Comparison of ENCODE assay signal across 8 mouse cellular contexts in the genomic region with DNA sequence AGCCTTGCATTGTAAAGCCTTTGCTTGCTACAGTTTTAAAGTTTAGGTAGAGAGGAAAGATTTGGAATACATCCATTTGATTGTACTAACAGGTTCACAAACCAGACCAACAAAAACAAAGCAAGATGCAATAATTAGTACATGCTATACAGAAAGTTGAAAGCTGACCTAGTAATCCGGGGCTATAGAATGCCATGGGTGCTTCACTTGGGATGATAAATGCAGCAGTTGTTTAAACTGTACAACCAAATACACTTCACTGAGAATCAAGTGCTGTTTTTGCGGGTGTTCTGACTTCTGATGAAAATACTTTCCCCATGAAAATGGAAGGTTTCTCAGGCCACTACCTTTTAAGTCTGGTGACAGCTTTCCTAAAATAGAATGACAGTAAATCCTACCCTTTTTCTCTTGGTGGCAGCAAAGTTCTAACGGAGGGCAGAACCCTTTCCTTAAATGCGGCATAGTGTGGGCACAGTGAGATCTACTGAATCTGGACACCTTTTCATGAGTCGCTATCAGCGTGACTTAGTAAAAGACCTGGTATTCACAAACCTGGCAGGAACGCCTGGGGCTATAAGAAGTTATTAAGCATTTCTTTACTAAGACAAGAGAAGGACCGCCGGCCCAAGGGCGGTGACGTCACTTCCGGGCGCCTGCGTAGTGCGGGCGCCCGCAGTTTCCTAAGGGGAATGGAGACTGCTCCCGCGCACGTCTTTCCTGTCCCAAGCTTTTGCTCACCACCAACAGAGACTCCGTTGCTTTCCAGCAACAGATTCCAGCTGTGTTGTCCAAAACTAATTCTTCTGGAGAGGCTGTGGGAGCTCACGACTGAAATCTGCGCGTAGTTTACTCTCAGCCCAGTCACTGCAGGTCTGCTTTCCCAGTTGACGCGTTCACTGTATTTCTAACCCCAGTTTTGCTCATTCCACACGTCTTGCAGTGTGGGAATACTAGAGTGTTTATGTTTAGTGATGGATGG. TPM values are rescaled to one million over a fixed set of nuclear protein-coding genes. Genes with fewer than 3 reads are reported as not detected.
DNase-seq lines count a peak whose midpoint lies in the region; ATAC-seq and TF ChIP-seq lines count a peak whose summit lies in the region.

TSS of gene Osgepl1 (plus strand) at position 636 of the 979 bp plus-strand sequence.

- peaks cover 51% of the 10 kb centered on the region for H3K36me3 ChIP-seq in forebrain, embryonic 10.5 days (replicated peaks)
- peaks cover 9% of the 10 kb centered on the region for H3K36me3 ChIP-seq in heart, embryonic 15.5 days
- peaks cover 5% of the 10 kb centered on the region for H3K36me3 ChIP-seq in liver, embryonic 14.5 days (replicated peaks; ENCODE audit: control insufficient read depth, insufficient read depth, low read depth)
- no peaks in the 10 kb centered on the region for H3K36me3 ChIP-seq in neural tube, embryonic 11.5 days (ENCODE audit: control insufficient read depth, insufficient read depth, low read length)
- no peaks in the 10 kb centered on the region for H3K36me3 ChIP-seq in stomach, postnatal 0 days (ENCODE audit: control insufficient read depth, insufficient read depth, low read length)

- peak; percentile 39; the same call in 1 of the 2 replicates for TF ChIP-seq CTCF in liver, embryonic 14.5 days (IDR thresholded peaks at IDR 0.05; ENCODE audit: low read depth)
- TF ChIP-seq CTCF in stomach, postnatal 0 days (IDR thresholded peaks at IDR 0.05; ENCODE audit: low read depth): peak; percentile 52

- H3K27ac ChIP-seq in forebrain, embryonic 10.5 days: peak within 1 kb of the TSS; percentile 93
- H3K27ac ChIP-seq in heart, embryonic 15.5 days: peak within 1 kb of the TSS; percentile 90
- H3K27ac ChIP-seq in liver, embryonic 14.5 days: peak within 1 kb of the TSS; percentile 86
- peak within 1 kb of the TSS; percentile 67; the same call in 1 of the 2 replicates for H3K27ac ChIP-seq in neural tube, embryonic 11.5 days (ENCODE audit: low read depth, low read length)
- peak within 1 kb of the TSS; percentile 86 for H3K27ac ChIP-seq in stomach, postnatal 0 days (replicated peaks)

- H3K4me3 ChIP-seq in forebrain, embryonic 10.5 days: peak within 1 kb of the TSS; percentile 71
- peak within 1 kb of the TSS; percentile 67 for H3K4me3 ChIP-seq in heart, embryonic 15.5 days
- peak within 1 kb of the TSS; percentile 81 to 99 for H3K4me3 ChIP-seq in liver, embryonic 14.5 days (ENCODE audit: insufficient read depth in 1 of 2, low read depth in 2 of 2, low read length in 2 of 2)
- peak within 1 kb of the TSS; percentile 63 for H3K4me3 ChIP-seq in neural tube, embryonic 11.5 days (ENCODE audit: low read depth, low read length)
- peak within 1 kb of the TSS; percentile 66 for H3K4me3 ChIP-seq in stomach, postnatal 0 days (ENCODE audit: low read depth, low read length)

- ATAC-seq in heart, embryonic 15.5 days (replicated peaks; ENCODE audit: insufficient number of reproducible peaks, insufficient read depth, low FRiP score, low read depth): peak; percentile 93
- ATAC-seq in liver, embryonic 14.5 days (ENCODE audit: insufficient read depth): peak; percentile 94
- ATAC-seq in neural tube, embryonic 11.5 days (ENCODE audit: insufficient read depth, low FRiP score, low TSS enrichment): peak; percentile 99
- peak; percentile 97 for ATAC-seq in stomach, postnatal 0 days (ENCODE audit: low FRiP score, low TSS enrichment)

- WGBS in forebrain, embryonic 10.5 days: 4% methylated on average over 27 of the region's 27 CpGs
- WGBS in heart, embryonic 15.5 days: 3% methylated on average over 27 of the region's 27 CpGs
- 2% methylated on average over 27 of the region's 27 CpGs for WGBS in liver, embryonic 14.5 days (ENCODE audit: insufficient replicate concordance)
- 3% methylated on average over 27 of the region's 27 CpGs for WGBS in neural tube, embryonic 11.5 days
- WGBS in stomach, postnatal 0 days: 1% methylated on average over 27 of the region's 27 CpGs

- H3K4me1 ChIP-seq in forebrain, embryonic 10.5 days: peaks cover 9% of the 10 kb centered on the region
- H3K4me1 ChIP-seq in heart, embryonic 15.5 days (replicated peaks): no peaks in the 10 kb centered on the region
- H3K4me1 ChIP-seq in liver, embryonic 14.5 days (replicated peaks; ENCODE audit: control insufficient read depth in 2 of 2, insufficient read depth in 2 of 2, low read length in 1 of 2): peaks cover 0 to 4% of the 10 kb centered on the region in 2 experiments; a peak in 2 of 4 replicates
- H3K4me1 ChIP-seq in neural tube, embryonic 11.5 days (ENCODE audit: control insufficient read depth, insufficient read depth, low read length): no peaks in the 10 kb centered on the region
- H3K4me1 ChIP-seq in stomach, postnatal 0 days (replicated peaks; ENCODE audit: control insufficient read depth, insufficient read depth): 0 out of 2 replicates have a peak, but pooled peaks cover 2% of the 10 kb centered on the region

- no peak for TF ChIP-seq EP300 in liver, embryonic 14.5 days (IDR thresholded peaks at IDR 0.05; ENCODE audit: low read depth)
- TF ChIP-seq EP300 in stomach, postnatal 0 days (optimal IDR thresholded peaks at IDR 0.05): no peak

- H3K9ac ChIP-seq in heart, embryonic 15.5 days: peak within 1 kb of the TSS; percentile 74
- H3K9ac ChIP-seq in liver, embryonic 14.5 days (replicated peaks): peak within 1 kb of the TSS; percentile 88
- peak within 1 kb of the TSS; percentile 80 for H3K9ac ChIP-seq in neural tube, embryonic 11.5 days (ENCODE audit: low read length)
- peak within 1 kb of the TSS; percentile 79 for H3K9ac ChIP-seq in stomach, postnatal 0 days (ENCODE audit: low read length)

- H3K9me3 ChIP-seq in forebrain, embryonic 10.5 days: no peaks in the 10 kb centered on the region
- H3K9me3 ChIP-seq in heart, embryonic 15.5 days (replicated peaks): no peaks in the 10 kb centered on the region
- H3K9me3 ChIP-seq in liver, embryonic 14.5 days (ENCODE audit: control insufficient read depth, low read length): no peaks in the 10 kb centered on the region
- no peaks in the 10 kb centered on the region for H3K9me3 ChIP-seq in neural tube, embryonic 11.5 days (ENCODE audit: control insufficient read depth, low read length)
- no peaks in the 10 kb centered on the region for H3K9me3 ChIP-seq in stomach, postnatal 0 days (ENCODE audit: control insufficient read depth, low read length)

- peak; percentile 65 to 69 for DNase-seq in CD8-positive naive resting alpha-beta T cell, adult 2 months (ENCODE audit: low read depth in 2 of 2, low spot score in 2 of 2)
- DNase-seq in c-Kit-positive CD71-negative TER-119-negative erythroid progenitor cells, embryonic 14.5 days (ENCODE audit: low read depth): peak; percentile 62
- DNase-seq in forebrain, embryonic 10.5 days (ENCODE audit: extremely low spot score, low spot score): peak; percentile 85
- DNase-seq in kidney, postnatal 25 days: peak; percentile 91
- DNase-seq in liver, embryonic 14.5 days (ENCODE audit: low read depth in 3 of 3, low spot score in 3 of 3): peak; percentile 65 to 76 (median 68)
- DNase-seq in neural tube, embryonic 11.5 days (ENCODE audit: low spot score): peak; percentile 90
- peak; percentile 87 for DNase-seq in stomach, postnatal 0 days (ENCODE audit: low spot score)

- H3K4me2 ChIP-seq in heart, embryonic 15.5 days: peak within 1 kb of the TSS; percentile 58
- H3K4me2 ChIP-seq in liver, embryonic 14.5 days (ENCODE audit: low read depth): peak within 1 kb of the TSS; percentile 84
- H3K4me2 ChIP-seq in neural tube, embryonic 11.5 days (ENCODE audit: low read depth): peak within 1 kb of the TSS; percentile 69
- peak within 1 kb of the TSS; percentile 75 for H3K4me2 ChIP-seq in stomach, postnatal 0 days (replicated peaks; ENCODE audit: low read depth)

- no peaks in the 10 kb centered on the region for H3K27me3 ChIP-seq in forebrain, embryonic 10.5 days (ENCODE audit: poor library complexity, severe bottlenecking)
- no peaks in the 10 kb centered on the region for H3K27me3 ChIP-seq in heart, embryonic 15.5 days
- H3K27me3 ChIP-seq in liver, embryonic 14.5 days (ENCODE audit: control insufficient read depth, insufficient read depth, low read length): no peaks in the 10 kb centered on the region
- no peaks in the 10 kb centered on the region for H3K27me3 ChIP-seq in neural tube, embryonic 11.5 days (ENCODE audit: control insufficient read depth, insufficient read depth, low read length)
- no peaks in the 10 kb centered on the region for H3K27me3 ChIP-seq in stomach, postnatal 0 days (ENCODE audit: control insufficient read depth, insufficient read depth, low read length)

RNA-seq across cellular contexts. Expression of gene Osgepl1, which starts in this region (rescaled TPM):
- 33.8 and 34.1 TPM in 2 replicates for polyA plus RNA-seq in forebrain, embryonic 10.5 days (2016; fragmentation: Nextera tagmentation; extraction: Ambion mirVana)
- polyA plus RNA-seq in heart, embryonic 15.5 days (2015; fragmentation: Nextera tagmentation; extraction: Ambion mirVana): 22.5 and 25.6 TPM in 2 replicates
- 7.8 and 12.9 TPM in 2 replicates for polyA plus RNA-seq in liver, embryonic 14.5 days (2012; rRNA removed)
- polyA plus RNA-seq in liver, embryonic 14.5 days (2014; fragmentation: Nextera tagmentation; extraction: Ambion mirVana): 27.9 and 28.0 TPM in 2 replicates
- 26.8 and 30.1 TPM in 2 replicates for polyA plus RNA-seq in neural tube, embryonic 11.5 days (2014; fragmentation: Nextera tagmentation; extraction: Ambion mirVana)
- 15.7 and 16.7 TPM in 2 replicates for polyA plus RNA-seq in stomach, postnatal 0 days (2015; fragmentation: Nextera tagmentation; extraction: Ambion mirVana)

Comparison
In these comparisons a context has a peak if more than half of its experiments do, and no peak if none do; other contexts are left out.
1. Peak in every context shown above with its lines: DNase-seq, ATAC-seq, H3K4me3 ChIP-seq and H3K27ac ChIP-seq.